ENCODE assay signal across 29 mouse cellular contexts in the genomic region with DNA sequence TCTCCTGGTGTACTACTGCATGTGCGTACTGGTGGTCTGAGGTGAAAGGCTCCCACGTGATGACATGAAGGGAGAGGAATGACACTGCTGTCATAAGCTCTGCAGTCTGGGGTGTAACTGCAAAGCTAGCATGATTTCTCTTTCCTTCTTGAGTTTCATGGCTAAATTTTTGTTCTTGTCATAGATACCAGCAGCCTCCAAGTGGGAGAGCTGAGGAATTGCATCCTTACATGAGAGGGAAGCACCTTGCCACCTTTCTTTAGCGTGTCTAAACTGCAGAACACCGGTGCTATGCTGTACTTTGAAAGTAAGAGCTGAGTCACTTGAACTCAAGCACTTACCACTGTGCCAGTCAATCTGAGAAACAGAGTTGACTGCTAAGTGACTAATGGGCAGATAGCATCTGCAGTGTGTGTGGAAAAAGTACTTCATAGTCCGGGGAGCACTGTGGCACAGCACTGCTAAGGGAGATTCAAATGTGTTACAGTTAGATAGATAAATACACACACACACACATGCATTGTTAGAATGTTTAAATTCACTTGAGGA. TPM values are rescaled to one million over a fixed set of nuclear protein-coding genes. Genes with fewer than 3 reads are reported as not detected.
A peak's percentile ranks its signal among the peaks of the same experiment; 100 is the strongest.
DNase-seq lines count a peak whose midpoint lies in the region; ATAC-seq and TF ChIP-seq lines count a peak whose summit lies in the region.
"Had no signal": no experiment of that assay in that cellular context is flagged by ENCODE, and none has a peak within 500 bp of the region (broad histone marks: within the 10 kb centered on the region; RNA-seq: fewer than 3 reads in every experiment).

No protein-coding gene starts in this region.

- no peak overlapping the region for H3K4me2 ChIP-seq in forebrain, postnatal 0 days (ENCODE audit: low read depth)
- no peak overlapping the region for H3K4me2 ChIP-seq in forebrain, embryonic 14.5 days (ENCODE audit: low read length)
- H3K4me2 ChIP-seq in CH12.LX (ENCODE audit: insufficient read depth, low read depth, poor library complexity, severe bottlenecking): no peak overlapping the region
- H3K4me2 ChIP-seq: hindbrain, embryonic 13.5 days; intestine, embryonic 15.5 days; limb, embryonic 13.5 days; liver, embryonic 12.5 days; midbrain, embryonic 13.5 days; neural tube, embryonic 15.5 days had no signal

- peak; percentile 54 for TF ChIP-seq CTCF in forebrain, postnatal 0 days (IDR thresholded peaks at IDR 0.05; ENCODE audit: low read depth)
- TF ChIP-seq CTCF in left cerebral cortex, adult 2 months (IDR thresholded peaks at IDR 0.05): peak; percentile 22
- TF ChIP-seq CTCF in CH12.LX (conservative IDR thresholded peaks at IDR 0.05 in 1 of 2, IDR thresholded peaks at IDR 0.05 in 1 of 2; ENCODE audit: low read depth in 2 of 2, low read length in 2 of 2): peak in 1 of 2 experiments; percentile 12; a peak in 1 of 4 replicates

- no peak for TF ChIP-seq POLR2A in CH12.LX (IDR thresholded peaks at IDR 0.05; ENCODE audit: low read depth, low read length)

- H3K9me3 ChIP-seq in forebrain, postnatal 0 days (ENCODE audit: low read length): no peaks in the 10 kb centered on the region
- no peaks in the 10 kb centered on the region for H3K9me3 ChIP-seq in forebrain, embryonic 14.5 days (replicated peaks; ENCODE audit: control insufficient read depth, low read length)
- no peaks in the 10 kb centered on the region for H3K9me3 ChIP-seq in CH12.LX (replicated peaks; ENCODE audit: low read length)
- H3K9me3 ChIP-seq: heart, embryonic 10.5 days; hindbrain, embryonic 13.5 days; intestine, embryonic 15.5 days; limb, embryonic 13.5 days; liver, embryonic 12.5 days; midbrain, embryonic 13.5 days; neural tube, embryonic 15.5 days had no signal

- no peaks in the 10 kb centered on the region for H3K79me2 ChIP-seq in CH12.LX (replicated peaks; ENCODE audit: control insufficient read depth, extremely low read depth, insufficient read depth, poor library complexity, severe bottlenecking)

- ATAC-seq in forebrain, postnatal 0 days: no peak
- no peak for ATAC-seq in forebrain, embryonic 14.5 days
- ATAC-seq in inflammation-experienced regulatory T-cells, adult 6 months: peak; percentile 71
- ATAC-seq: intestine, embryonic 15.5 days; liver, embryonic 12.5 days; liver, postnatal 0 days; lung, postnatal 0 days; midbrain, embryonic 13.5 days had no signal

- intact Hi-C loops in left cerebral cortex, adult 2 months (cut with DNase I): loop anchor here (10.0 kb wide), 1 partner anchor 502 kb away; no protein-coding TSS in a partner anchor

- DNase-seq in forebrain, postnatal 0 days: no peak
- no peak for DNase-seq in forebrain, embryonic 14.5 days (ENCODE audit: low spot score)
- DNase-seq in left cerebral cortex, adult 2 months (ENCODE audit: extremely low spot score in 1 of 2, low spot score in 2 of 2): no peak
- DNase-seq in left cerebral cortex, adult 8-10 months (ENCODE audit: low spot score in 2 of 2): no peak
- peak; percentile 13 for DNase-seq in CH12.LX (ENCODE audit: extremely low read depth)
- no peak for DNase-seq in spleen, postnatal 14 days (ENCODE audit: low spot score in 2 of 2)
- no peak for DNase-seq in spleen, adult 18-20 months
- DNase-seq: adrenal gland, postnatal 14 days; cerebellum, adult 18-20 months; cerebellum, postnatal 10 days; gastrocnemius, postnatal 25 days; heart, postnatal 4 days; kidney, adult 2 months; layer of hippocampus, adult 9-11 months; liver, postnatal 0 days; right cerebral cortex, postnatal 25 days; thymus, adult 2 months; thymus, postnatal 36 days had no signal

- TF ChIP-seq EP300 in CH12.LX (IDR thresholded peaks at IDR 0.05; ENCODE audit: low read length): peak; percentile 44; the same call in 1 of the 2 replicates

- dilution Hi-C loops in CH12.LX (cut with MboI; ENCODE audit: extremely low pct_ligation_motif_present, extremely low pct_unique_long_range_greater_than_20kb, low sequenced_read_pairs): no loop called here

- H3K27ac ChIP-seq in forebrain, postnatal 0 days (ENCODE audit: low read depth, low read length): no peak overlapping the region
- no peak overlapping the region for H3K27ac ChIP-seq in forebrain, embryonic 14.5 days (ENCODE audit: low read depth, low read length)
- H3K27ac ChIP-seq in left cerebral cortex, adult 2 months: no peak overlapping the region
- H3K27ac ChIP-seq in CH12.LX (ENCODE audit: insufficient read depth, low read depth): no peak overlapping the region
- H3K27ac ChIP-seq: heart, embryonic 10.5 days; hindbrain, embryonic 13.5 days; intestine, embryonic 15.5 days; limb, embryonic 13.5 days; liver, embryonic 12.5 days; macrophage; midbrain, embryonic 13.5 days; neural tube, embryonic 15.5 days had no signal

- 74% methylated on average over 5 of the region's 5 CpGs for WGBS in forebrain, postnatal 0 days
- 76% methylated on average over 5 of the region's 5 CpGs for WGBS in forebrain, embryonic 14.5 days

- no peak overlapping the region for H3K4me3 ChIP-seq in forebrain, postnatal 0 days (ENCODE audit: low read depth, low read length)
- H3K4me3 ChIP-seq in forebrain, embryonic 14.5 days (ENCODE audit: low read depth, low read length): no peak overlapping the region
- H3K4me3 ChIP-seq in left cerebral cortex, adult 2 months: no peak overlapping the region
- H3K4me3 ChIP-seq in CH12.LX (replicated peaks in 1 of 3; ENCODE audit: low read depth in 2 of 3, low read length in 2 of 3, poor library complexity in 1 of 3): no peak overlapping the region
- H3K4me3 ChIP-seq: erythroblast, embryonic 14.5 days; heart, embryonic 10.5 days; hindbrain, embryonic 13.5 days; intestine, embryonic 15.5 days; limb, embryonic 13.5 days; liver, embryonic 12.5 days; midbrain, embryonic 13.5 days; neural tube, embryonic 15.5 days had no signal

- H3K9ac ChIP-seq in forebrain, postnatal 0 days: no peak overlapping the region
- no peak overlapping the region for H3K9ac ChIP-seq in forebrain, embryonic 14.5 days (ENCODE audit: low read length)
- H3K9ac ChIP-seq in CH12.LX (ENCODE audit: insufficient read depth, low read depth): no peak overlapping the region
- H3K9ac ChIP-seq: hindbrain, embryonic 13.5 days; intestine, embryonic 15.5 days; limb, embryonic 13.5 days; liver, embryonic 12.5 days; liver, postnatal 0 days; midbrain, embryonic 13.5 days; neural tube, embryonic 15.5 days had no signal

- no peaks in the 10 kb centered on the region for H3K27me3 ChIP-seq in forebrain, postnatal 0 days (ENCODE audit: insufficient read depth, low read length)
- no peaks in the 10 kb centered on the region for H3K27me3 ChIP-seq in forebrain, embryonic 14.5 days (replicated peaks; ENCODE audit: control insufficient read depth, insufficient read depth, low read length)
- H3K27me3 ChIP-seq in CH12.LX (replicated peaks): peaks cover 12% of the 10 kb centered on the region
- H3K27me3 ChIP-seq: intestine, embryonic 15.5 days; liver, embryonic 12.5 days had no signal

- no peaks in the 10 kb centered on the region; the same call in 1 of the 2 replicates for H3K36me3 ChIP-seq in forebrain, postnatal 0 days (ENCODE audit: insufficient read depth)
- no peaks in the 10 kb centered on the region for H3K36me3 ChIP-seq in forebrain, embryonic 14.5 days (ENCODE audit: control insufficient read depth, insufficient read depth, low read length)
- H3K36me3 ChIP-seq in CH12.LX (replicated peaks in 1 of 2; ENCODE audit: control insufficient read depth in 1 of 2, insufficient read depth in 1 of 2, low read length in 1 of 2): no peaks in the 10 kb centered on the region
- H3K36me3 ChIP-seq: heart, embryonic 10.5 days; hindbrain, embryonic 13.5 days; intestine, embryonic 15.5 days; limb, embryonic 13.5 days; liver, embryonic 12.5 days; midbrain, embryonic 13.5 days; neural tube, embryonic 15.5 days had no signal

- in situ Hi-C loops in CH12.LX (cut with MboI; ENCODE audit: low pct_ligation_motif_present, low pct_unique_long_range_greater_than_20kb, low sequenced_read_pairs): loop anchor here (25.0 kb wide), 2 partner anchors 260 to 435 kb away; no protein-coding TSS in a partner anchor

- TF ChIP-seq RAD21 in CH12.LX (IDR thresholded peaks at IDR 0.05; ENCODE audit: low read depth, low read length): no peak

- no peaks in the 10 kb centered on the region for H3K4me1 ChIP-seq in forebrain, postnatal 0 days (ENCODE audit: insufficient read depth)
- H3K4me1 ChIP-seq in forebrain, embryonic 14.5 days (ENCODE audit: control insufficient read depth, insufficient read depth, low read length): no peaks in the 10 kb centered on the region
- H3K4me1 ChIP-seq in CH12.LX (ENCODE audit: control insufficient read depth in 1 of 2, insufficient read depth in 2 of 2): peaks cover 0 to 9% of the 10 kb centered on the region in 2 experiments; a peak in 1 of 4 replicates
- H3K4me1 ChIP-seq: heart, embryonic 10.5 days; hindbrain, embryonic 13.5 days; intestine, embryonic 15.5 days; limb, embryonic 13.5 days; liver, embryonic 12.5 days; midbrain, embryonic 13.5 days; neural tube, embryonic 15.5 days had no signal

TF ChIP-seq in CH12.LX, 34 proteins besides CTCF, POLR2A, EP300 and RAD21 (continues in another document):
- TF ChIP-seq POLR2AphosphoS2 (IDR thresholded peaks at IDR 0.05; ENCODE audit: low read depth, low read length) (no peak), NELFE (IDR thresholded peaks at IDR 0.05; ENCODE audit: low read depth, low read length) (no peak), IRF4 (IDR thresholded peaks at IDR 0.05; ENCODE audit: low read depth, low read length) (peak; percentile 66; the same call in 1 of the 2 replicates), KAT2A (IDR thresholded peaks at IDR 0.05; ENCODE audit: insufficient replicate concordance, low read length) (no peak)

RNA-seq across cellular contexts. Expression of gene Selenok, which starts 21.3 kb away (rescaled TPM):
- 95.6 and 154 TPM in 2 replicates for total RNA-seq in forebrain, postnatal 0 days (2014; rRNA removed)
- polyA plus RNA-seq in forebrain, postnatal 0 days (2015; fragmentation: Nextera tagmentation; extraction: Ambion mirVana): 446 and 494 TPM in 2 replicates
- polyA plus RNA-seq in forebrain, embryonic 14.5 days (2014; fragmentation: Nextera tagmentation; extraction: Ambion mirVana): 389 and 423 TPM in 2 replicates
- total RNA-seq in left cerebral cortex, adult 2 months (2021): 100 to 1,000 TPM; 125 to 148 TPM
- 100 to 1,000 TPM; 115 to 127 (median 122) TPM for total RNA-seq in left cerebral cortex, adult 8-10 months (2022)
- total RNA-seq in CH12.LX (2012; rRNA removed) (48.5 and 59.6 TPM in 2 replicates), CH12.LX (2014; rRNA removed) (83.7 and 88.8 TPM in 2 replicates)
- polyA plus RNA-seq in CH12.LX (2012; ENCODE audit: insufficient read length, low read depth): 63.0 and 71.9 TPM in 2 replicates
- 100 to 1,000 TPM; 338 to 426 (median 384) TPM for polyA plus RNA-seq in inflammation-experienced regulatory T-cells, adult 6 months (2017; shearing (Covaris generic))

RNA-seq across cellular contexts. Expression of gene Actr8, which starts 31.3 kb away (rescaled TPM):
- 58.3 and 68.6 TPM in 2 replicates for total RNA-seq in forebrain, postnatal 0 days (2014; rRNA removed)
- polyA plus RNA-seq in forebrain, postnatal 0 days (2015; fragmentation: Nextera tagmentation; extraction: Ambion mirVana): 38.6 and 49.2 TPM in 2 replicates
- 66.1 and 75.8 TPM in 2 replicates for polyA plus RNA-seq in forebrain, embryonic 14.5 days (2014; fragmentation: Nextera tagmentation; extraction: Ambion mirVana)
- total RNA-seq in left cerebral cortex, adult 2 months (2021): 10 to 100 TPM; 86.9 to 91.1 TPM
- total RNA-seq in left cerebral cortex, adult 8-10 months (2022): 10 to 100 TPM; 81.1 to 94.3 (median 86.4) TPM
- total RNA-seq in CH12.LX (2012; rRNA removed) (33.7 and 34.3 TPM in 2 replicates), CH12.LX (2014; rRNA removed) (32.8 and 33.4 TPM in 2 replicates)
- polyA plus RNA-seq in CH12.LX (2012; ENCODE audit: insufficient read length, low read depth): 26.7 and 32.0 TPM in 2 replicates
- polyA plus RNA-seq in inflammation-experienced regulatory T-cells, adult 6 months (2017; shearing (Covaris generic)): 10 to 100 TPM; 34.1 to 48.0 (median 42.6) TPM
